Mouse (Mus musculus): ENCODE measurements around the gene Cnnm3.

The Cnnm3 gene

DNA sequence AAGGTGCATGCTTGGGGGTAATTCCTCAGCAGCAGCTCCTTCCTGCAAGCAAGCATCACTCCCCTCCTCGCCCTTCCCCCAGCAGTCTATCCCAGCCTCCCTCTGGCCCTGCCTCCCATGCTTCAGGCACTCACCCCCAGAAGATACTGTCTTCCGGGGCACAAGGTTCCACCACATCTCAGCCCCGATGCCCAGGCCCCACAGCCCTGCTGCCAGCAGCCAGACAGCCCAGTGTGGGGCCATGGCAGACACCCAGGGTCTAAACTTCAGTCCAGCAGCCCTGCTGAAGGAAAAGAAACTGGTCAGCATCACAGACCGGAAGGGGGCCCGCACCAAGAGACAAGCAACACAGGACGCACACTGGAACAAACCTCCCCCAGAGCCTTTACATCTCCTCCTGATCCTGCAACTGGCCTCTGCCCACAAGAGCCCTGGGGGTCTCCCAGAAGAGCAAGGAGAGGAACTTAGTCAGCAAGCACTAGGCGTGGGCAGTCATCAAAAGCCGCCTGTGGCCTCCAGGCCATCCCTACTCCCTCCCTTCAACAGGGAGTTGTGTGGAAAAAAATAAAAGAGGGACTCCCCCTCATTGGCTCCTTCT, 44.2 kb downstream of the Cnnm3 start:
- in situ Hi-C loops (cut with MseI, MboI) = loop anchor here in 1 of 2 experiments (10.0 kb wide), 1 partner anchor 59 kb away; no protein-coding TSS in a partner anchor

DNA sequence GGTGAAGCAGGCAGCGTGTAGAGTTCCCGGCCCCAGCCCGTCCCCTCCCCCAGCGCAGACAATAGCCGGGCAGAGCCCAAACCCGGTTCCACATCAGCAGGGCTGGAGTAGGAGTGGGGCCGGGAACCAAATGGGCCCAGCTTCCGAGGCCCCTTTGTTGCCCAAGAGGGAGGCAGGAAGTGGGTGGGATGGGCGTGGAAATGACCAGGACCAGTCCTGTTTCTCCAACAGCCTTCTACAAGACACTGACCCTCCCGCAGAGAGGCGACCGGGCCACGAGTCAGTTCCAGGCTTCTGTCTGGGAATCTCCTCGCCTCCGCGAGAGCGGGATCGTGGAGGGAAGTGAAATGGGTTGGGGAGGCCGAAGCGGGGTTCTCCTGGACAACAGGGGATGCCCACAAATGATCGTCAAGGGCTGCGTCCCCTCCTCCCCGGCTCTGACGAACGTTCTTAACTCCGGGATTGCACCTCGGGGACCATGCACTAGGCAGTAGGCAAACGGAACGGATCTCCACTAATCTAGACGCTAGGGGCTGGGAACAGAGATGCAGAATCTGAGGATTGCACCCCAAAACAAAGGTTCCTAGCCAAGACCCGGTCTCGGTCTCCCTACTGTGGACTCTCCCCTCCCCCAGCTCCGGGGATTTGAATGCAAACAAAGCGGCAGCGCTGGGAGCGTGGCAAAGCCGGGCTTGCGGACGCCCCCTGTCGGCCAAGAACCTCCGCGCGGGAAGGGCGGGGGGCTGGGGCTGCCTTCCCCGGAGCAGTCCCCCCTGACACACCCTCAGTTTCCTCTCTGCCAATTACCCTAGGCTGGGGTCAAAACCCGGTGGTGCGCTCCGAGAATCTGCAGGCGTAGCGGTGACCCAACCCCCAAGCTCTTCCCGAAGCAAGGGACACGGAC, 45.1 kb downstream of the Cnnm3 start:
- in situ Hi-C loops (cut with MseI, MboI) = loop anchor here in 1 of 2 experiments (10.0 kb wide), 1 partner anchor 58 kb away; no protein-coding TSS in a partner anchor

DNA sequence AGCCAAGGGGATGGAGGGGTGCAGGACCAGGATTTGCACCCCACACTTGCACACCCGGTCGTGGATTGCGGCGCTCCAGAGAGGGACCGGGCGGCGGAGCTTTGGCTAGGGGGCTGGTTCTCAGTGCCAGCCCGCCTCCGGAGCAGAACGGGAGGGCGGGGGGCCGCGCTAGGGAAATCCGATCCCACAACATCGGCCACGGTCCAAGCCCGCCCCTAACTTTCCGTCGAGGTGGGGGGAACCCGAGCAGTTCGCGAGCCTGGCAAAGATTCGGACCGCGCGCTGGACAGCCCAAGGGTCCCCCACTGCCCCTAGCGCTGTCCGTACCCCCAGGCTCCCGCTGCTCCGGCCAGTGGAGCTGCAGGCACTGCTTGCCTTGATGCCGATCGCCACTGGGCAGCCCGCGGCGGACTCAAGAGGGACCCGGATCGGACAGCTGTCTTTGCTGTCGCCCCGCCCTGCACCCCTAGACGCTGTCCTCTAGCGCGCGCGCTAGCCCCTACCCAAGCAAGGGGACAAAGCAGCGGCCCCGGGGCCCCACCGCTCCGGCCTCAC, 45.9 kb downstream of the Cnnm3 start:
- in situ Hi-C loops (cut with MseI, MboI) = loop anchor here in 1 of 2 experiments (10.0 kb wide), 1 partner anchor 57 kb away; no protein-coding TSS in a partner anchor

DNA sequence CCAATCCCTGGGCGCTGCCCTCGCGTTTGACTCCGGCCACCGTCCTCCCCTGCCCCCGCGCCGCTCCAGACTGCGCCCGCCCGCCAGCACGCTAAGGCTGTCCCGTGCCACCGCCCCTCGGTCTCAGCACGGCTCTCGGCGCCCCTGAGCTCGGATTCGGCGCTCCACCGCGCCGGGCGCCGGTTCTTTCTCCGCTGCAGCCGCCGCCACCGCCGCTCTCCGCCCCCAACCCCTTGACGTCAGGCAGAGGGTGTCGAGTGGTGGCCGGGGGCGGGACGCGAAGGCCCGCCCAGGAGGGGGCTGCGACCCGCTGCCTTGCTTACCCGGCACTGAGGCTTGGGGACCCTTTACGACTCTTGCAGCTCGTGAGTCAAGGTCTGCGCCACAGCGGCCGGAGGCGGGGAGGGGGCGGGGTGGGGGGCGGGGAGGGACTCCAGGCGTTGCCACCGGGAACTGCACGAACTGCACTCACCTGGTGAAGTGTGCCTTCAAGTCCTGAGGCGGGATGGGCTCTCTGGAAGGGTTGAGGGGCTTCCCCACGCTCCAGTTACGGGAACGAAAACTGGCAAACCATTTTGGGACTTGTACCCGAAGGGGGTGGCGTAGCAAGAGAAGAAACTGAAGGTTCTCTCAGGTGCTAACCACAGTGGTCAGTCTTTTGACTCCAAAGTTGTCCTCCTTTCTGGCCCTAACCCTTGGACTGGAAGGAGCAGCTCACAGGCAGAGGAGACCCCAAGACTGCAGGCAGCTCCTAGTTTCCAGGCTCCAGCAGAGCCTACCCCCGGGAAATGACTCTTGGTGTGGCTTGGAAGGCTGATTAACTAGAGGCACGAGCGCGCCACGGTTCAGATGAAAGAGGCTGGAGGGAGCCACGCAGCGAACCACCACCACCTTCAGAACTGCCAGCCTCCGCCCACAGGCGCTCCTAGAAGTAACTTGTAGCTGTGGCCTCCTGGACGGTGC, 46.6 kb downstream of the Cnnm3 start, which contains the start of gene Sema4c:
Sema4c (minus strand) TSS at position 319 of the 963 bp plus-strand sequence.
- in situ Hi-C loops (cut with MseI, MboI) = loop anchor here in 1 of 2 experiments (10.0 kb wide), 1 partner anchor 56 kb away; no protein-coding TSS in a partner anchor

DNA sequence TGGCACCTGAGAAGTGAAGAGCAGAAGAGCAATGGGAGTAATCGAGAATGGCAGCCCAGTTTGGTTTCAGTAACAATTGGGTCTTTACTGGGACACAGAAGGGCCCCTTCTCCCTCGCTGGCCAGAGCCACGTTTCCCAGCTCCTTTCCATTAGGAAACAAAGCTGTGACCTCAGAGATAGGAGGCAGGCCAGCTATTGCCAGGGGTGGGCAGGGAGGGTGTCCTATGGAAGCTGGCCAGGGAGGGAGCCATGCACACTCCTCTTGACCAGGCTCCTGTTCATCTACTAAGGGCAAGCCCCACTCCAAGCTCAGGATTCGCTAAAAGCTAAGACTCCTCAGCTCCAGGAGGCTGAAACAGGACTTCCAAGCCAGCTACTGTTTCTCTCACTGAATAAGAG, 47.6 kb downstream of the Cnnm3 start:
- in situ Hi-C loops (cut with MseI, MboI) = loop anchor here in 1 of 2 experiments (10.0 kb wide), 1 partner anchor 56 kb away; no protein-coding TSS in a partner anchor

DNA sequence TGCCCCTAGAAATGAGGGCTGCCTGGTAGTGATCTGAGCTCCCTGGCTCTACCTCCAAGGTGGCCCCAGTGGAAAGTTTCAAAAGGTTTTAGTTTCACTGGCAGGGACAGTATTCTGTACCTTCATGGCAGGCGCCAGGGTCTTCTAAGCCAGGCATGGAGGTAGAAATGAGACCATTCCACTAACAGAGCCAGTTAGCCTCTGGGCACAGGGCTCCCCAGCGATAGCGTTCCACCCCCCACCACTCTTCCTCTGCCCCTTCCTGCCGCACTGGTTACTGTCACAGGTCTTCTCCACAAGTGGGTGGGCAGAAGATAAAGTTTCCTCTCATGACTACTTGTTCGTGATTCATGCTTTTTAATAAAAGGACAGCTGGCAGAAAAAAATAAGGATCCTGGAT, 48.2 kb downstream of the Cnnm3 start:
- in situ Hi-C loops (cut with MseI, MboI) = loop anchor here in 1 of 2 experiments (10.0 kb wide), 1 partner anchor 55 kb away; no protein-coding TSS in a partner anchor

DNA sequence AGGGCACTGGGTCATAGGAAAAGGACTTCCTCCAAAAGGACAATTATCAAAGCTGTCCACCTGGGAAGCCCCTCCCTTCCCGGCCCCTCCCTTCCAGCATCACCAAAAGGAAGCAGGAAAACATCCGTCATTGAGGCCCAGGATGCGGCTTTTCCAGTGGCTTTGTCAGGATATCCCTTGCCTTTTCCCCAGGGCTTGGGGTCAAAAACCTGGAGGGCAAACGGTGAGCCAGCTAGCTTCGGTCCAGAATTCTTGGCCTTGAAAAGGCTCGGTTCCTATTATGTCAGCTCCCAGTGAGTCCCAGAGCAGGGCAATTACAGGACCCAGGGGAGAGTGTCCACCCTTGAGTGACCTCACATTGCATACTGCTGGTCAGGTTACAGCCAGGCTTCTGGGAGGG, 49.2 kb downstream of the Cnnm3 start:
- in situ Hi-C loops (cut with MseI, MboI) = no loop called here

DNA sequence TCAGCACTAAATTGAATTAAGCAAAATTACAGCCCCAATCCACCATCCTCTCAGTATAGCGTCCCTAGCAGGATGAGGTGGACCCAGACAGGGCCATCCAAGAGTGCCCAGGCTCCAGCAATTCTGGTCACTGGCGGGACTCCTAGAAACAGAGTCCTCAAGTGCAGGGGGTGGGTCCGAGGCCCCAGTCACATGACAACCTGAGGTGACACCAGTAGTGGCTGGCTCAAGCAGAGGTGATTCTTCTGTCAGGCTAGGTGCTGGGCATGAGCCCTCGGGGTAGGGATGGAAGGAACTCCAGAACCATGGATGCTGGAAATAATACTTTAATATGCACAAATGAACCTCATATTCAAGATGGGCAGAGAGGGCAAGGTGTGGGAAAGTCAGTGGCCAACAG, 50.7 kb downstream of the Cnnm3 start:
- in situ Hi-C loops (cut with MseI, MboI) = no loop called here

DNA sequence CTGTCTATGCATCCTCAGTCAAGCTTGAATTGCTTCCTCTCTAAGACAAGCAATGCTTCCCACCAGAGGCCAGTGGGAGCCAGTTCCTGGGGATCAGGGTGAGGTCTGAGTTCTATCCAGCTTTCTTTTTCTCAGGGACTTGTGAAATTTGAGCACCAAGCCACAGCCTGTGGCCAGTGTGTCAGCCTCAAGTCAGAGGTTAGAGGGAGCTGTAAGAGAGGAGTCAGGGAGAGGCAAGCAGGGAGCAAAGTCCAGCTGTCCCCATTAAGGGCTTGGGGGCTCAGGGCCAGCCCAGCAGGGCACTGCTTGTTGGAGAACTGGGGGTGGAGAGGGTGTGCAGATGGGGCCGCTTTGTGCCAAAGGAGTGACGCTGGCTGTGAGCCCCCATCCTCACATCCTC, 51.5 kb downstream of the Cnnm3 start:
- in situ Hi-C loops (cut with MseI, MboI) = no loop called here

DNA sequence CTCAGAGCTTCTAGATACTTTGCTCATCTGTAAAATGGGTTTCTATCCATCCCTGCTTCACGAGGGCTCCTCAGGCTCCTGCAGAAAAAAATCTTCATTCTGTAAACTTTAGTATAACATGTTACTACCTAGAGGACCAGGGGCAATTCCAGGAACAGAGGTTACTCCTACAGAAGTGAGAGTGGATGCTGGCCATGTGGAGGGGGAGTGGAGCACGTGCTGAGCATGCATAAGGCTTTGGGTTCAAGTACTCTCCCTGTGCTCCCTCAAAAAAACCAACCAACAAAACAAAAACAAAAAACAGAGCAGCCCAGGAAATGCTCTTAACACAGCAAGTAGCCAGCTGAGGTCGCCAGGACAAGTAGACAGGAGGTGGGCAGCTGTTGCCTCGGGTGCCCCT, 52.0 kb downstream of the Cnnm3 start:
- in situ Hi-C loops (cut with MseI, MboI) = no loop called here

DNA sequence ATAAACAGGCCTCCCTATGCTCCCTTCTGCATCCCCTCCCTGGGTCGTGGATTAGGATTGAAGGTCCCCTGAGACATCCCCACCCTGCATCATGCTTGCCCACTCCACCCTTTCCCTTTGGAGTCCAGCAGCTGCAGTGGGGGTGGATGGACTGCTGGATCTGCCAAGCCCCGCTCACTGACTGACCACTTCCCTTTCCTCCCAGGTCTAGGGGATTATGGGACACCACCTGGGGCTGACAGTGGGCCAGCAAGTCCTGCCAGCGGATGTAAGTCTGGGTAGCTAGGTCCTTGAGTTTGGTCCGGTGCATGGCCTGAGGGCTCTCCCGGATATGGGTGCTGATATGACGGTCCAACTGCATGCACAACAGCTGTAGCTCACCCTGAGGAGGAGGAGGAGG, 52.4 kb downstream of the Cnnm3 start:
- in situ Hi-C loops (cut with MseI, MboI) = no loop called here

DNA sequence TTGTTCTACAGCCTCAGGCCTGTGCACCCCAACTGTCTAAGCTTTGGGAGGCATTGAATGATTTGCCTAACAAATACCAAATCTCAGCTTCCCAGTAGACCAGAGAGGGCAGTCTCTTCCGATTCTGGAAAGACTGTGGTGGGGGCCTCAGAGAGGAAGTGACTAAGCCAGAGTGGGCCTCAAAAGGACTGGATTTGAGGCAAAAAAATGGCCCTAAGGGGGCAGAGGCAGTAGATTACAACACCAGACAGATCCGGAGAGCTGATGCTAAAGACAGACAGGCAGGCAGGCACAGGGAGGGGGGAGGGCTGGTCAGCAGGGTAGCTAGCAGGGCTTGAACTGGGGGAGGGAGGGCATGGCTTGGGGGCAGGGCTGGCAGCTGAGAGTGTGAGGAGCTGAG, 54.8 kb downstream of the Cnnm3 start:
- in situ Hi-C loops (cut with MseI, MboI) = no loop called here

DNA sequence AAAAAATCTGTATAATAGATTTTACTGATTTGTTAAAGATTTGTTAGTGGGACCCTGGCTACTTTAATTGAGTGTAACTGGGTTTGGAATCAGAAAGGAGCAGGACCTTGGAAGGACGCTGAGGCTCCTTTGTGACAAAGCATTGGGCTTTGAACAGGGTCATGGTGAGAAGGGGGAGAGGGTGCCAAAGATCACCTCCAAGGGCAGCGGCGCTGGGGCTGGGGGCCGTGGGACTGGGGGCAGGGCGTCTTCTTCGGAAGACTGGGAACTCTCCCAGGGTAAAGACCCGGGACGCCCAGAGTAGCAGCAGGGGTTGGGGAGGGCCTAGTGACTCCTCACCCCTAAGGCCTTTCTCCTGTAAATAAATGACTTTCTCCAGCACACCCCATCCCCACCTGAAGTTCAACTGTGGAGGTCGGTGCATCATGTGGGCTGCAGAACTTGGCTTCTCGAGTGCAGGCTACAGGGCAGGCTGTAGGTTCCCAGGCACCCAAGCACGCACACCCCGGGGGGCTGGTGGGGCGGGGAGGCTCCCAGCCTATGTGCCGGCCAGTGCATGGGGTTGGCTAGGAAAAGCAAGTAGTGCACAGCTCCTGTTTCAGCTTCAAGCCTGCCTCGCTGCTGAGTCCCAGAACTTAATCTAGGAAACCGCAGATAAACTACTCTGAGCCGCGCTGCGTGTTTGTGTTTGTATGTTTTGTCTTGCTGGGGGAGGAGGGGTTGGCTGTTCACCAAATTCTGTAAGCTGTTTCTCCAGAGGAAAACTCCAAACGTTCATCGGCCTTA, 56.3 kb downstream of the Cnnm3 start:
- in situ Hi-C loops (cut with MseI, MboI) = no loop called here

DNA sequence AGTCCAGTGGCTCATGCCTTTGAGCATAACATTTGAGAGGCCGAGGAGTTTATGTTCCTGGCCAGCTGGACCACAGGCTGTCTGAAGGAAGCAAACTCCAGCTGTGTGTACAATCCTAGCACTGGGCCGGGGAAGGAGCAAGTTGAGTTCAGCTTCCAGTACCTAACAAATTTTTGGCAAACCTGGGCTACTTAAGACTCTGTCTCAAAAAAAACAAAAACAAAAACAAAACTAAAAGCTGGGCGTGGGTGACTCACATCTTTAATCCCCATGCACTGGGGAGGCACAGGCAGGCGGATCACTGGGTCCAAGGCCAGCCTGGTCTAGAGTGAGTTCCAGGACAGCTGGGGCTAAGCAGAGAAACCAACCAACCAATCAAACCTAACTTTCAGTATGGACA, 57.1 kb downstream of the Cnnm3 start:
- in situ Hi-C loops (cut with MseI, MboI) = no loop called here

DNA sequence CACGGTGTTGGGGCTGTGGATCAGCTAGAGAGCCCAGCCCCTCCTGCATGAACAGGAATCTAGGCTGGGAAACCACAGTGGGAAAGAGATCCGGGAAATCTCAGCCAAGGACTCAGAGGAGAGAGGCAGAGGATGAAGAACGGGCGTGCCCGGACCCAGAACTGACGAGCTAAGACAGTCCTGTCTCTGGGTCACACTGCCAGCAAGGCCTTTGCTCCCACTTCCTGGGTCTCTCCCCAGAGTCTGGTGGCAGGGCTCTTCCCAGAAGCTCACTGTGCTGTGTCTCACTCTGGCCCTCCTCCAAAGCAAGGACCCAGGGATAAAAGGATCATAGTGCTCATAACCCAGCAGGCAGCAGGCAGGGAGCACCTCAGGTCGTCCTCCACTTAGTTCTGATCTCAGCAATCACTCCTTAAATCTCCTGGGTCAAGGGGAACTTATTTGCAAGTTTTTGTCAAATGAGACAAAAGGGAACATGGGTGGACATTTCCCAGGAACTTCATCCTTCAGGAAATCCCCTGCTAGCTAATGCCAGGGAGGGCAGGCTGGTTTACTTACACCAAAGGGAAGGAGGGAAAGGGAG, 58.1 kb downstream of the Cnnm3 start:
- in situ Hi-C loops (cut with MseI, MboI) = no loop called here

DNA sequence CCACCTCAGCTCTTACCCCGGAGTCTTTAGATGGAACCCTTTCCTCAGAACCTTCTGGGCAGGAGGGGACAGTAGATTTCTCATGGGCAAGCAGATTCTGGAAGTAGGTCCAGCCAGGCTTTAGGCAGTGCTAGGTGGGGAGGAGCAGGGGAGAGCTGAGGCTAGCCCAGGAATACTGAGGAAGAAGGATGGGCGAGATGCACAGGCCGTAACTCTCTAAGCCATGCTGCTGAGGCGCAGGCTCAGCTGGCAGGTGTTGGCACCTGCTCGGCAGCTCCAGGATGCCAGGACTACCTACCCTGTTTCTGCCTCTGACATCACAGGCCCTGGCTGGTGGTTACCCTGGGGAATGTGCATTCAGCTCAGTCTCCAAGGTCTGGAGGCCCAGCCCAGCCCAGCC, 58.7 kb downstream of the Cnnm3 start:
- in situ Hi-C loops (cut with MseI, MboI) = no loop called here

DNA sequence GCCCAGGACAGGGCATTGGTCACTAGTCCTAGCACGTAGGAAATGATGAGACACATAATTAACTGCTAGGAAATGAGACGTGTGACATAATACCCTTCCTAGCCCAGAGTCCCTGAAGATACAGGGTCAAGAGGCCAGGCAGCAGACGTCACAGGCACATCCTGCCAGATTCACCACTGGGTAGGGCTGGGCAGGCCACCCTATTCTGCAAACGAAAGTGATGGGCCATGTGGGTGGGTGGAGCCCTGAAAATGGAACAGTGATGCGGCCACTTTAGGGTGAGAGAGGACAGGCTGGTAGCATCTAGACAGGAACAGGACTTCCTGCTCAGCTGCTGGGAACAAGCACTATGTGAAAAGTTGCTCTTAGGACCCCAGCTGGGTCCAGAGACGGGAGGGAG, 60.0 kb downstream of the Cnnm3 start:
- in situ Hi-C loops (cut with MseI, MboI) = no loop called here

DNA sequence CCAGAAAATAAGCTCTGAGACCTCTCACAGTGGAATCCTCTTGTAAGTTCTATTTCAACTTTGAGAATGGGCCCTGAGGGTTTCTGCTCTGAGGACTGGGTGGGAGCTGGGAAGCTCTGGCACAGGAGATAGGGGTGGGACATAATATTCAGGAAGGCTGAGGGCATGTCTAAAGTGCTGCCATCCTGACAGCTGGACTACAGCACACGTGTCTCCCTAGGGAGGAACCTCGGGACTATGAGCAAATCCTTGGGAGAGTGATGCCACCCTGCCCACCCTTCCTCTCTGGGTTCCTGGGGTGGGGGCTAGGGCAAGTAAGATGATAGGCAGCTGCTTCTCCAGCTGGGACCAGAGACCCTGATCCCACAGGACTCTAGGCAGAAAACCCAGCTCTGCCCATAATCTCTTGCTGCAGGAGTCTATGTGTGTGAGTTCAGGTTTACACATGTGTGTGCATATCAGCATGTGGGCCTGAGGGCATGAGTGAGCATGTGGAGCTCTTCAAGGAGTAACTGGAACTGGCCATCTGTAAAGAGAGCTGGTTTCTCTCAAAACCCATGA, 60.6 kb downstream of the Cnnm3 start:
- in situ Hi-C loops (cut with MseI, MboI) = no loop called here

DNA sequence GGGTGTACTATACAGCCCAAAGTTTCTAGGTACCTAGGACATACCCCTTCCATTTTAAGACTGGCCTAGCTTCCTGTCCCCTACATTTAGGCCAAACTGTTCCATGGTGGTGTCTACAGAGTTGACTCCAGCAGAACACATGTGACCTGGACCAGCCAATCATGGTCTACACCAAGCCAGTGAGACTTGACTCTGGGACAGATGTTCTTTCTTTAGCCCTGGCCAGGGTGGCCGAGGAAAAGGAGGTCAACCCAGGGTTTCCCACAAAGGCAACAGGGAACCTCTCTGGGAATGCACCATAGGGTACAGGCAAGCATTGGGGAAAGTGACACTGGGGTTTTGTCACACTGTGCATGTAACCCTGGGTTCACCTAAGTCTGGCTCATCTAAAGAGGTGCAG, 61.0 kb downstream of the Cnnm3 start:
- in situ Hi-C loops (cut with MseI, MboI) = no loop called here

DNA sequence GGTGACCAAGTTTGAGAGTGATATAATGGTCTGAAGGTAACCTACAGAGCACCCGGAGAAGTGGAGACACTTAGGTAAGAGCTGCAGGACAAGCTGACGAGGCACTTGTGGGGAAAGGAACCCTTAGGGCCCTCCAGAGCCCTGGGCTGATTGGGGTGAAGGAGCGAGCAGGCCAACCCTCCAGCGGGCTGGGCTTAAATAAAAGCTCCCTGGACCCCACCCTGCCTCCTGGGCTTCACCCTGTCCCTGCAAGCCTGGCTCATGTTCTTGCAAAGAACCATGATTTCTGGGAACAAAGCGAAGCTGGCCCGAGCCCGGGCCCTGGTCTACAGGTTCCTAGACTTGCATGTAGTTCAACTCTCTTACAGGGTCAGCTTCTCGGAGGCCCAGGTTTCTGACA, 61.9 kb downstream of the Cnnm3 start:
- in situ Hi-C loops (cut with MseI, MboI) = no loop called here
